Mouse (Mus musculus) cerebellum, adult 2 months (tissue): ENCODE measurements around the gene Brd3os.

Experiments
- CTCF ChIP-seq: fragments of 200-500 bp; IDR thresholded peaks from 2 replicates; pipeline ENCODE4 v1.5.1; 2011; ENCODE audit warnings: low read depth, mild to moderate bottlenecking, control low read depth, low read length, moderate library complexity, borderline replicate concordance; ENCODE audit not compliant: insufficient read depth
- POLR2A ChIP-seq: fragments of 200-500 bp; IDR thresholded peaks from 2 replicates; pipeline ENCODE4 v1.6.1; 2011; ENCODE audit warnings: low read length, control low read depth, borderline replicate concordance; ENCODE audit not compliant: insufficient read depth

GRCm38 (mm10) chr2:27459735-27460134 is 17.6 kb downstream of the Brd3os start:
- TF ChIP-seq CTCF (no peak), POLR2A (no peak)
